Mouse (Mus musculus) spleen, postnatal 10 days (tissue): ENCODE measurements around the gene Atg4c.

Source experiments
- DNase-seq, 2 experiments: peaks; one replicate each; pipeline ENCODE4 v3.0.0; 2021 to 2022; ENCODE audit warnings: low spot score in 2 of 2

Atg4c gene

GRCm38 (mm10) chr4:99263663-99264062 lies 69.9 kb downstream of the Atg4c start:
- no peak for DNase-seq

DNA sequence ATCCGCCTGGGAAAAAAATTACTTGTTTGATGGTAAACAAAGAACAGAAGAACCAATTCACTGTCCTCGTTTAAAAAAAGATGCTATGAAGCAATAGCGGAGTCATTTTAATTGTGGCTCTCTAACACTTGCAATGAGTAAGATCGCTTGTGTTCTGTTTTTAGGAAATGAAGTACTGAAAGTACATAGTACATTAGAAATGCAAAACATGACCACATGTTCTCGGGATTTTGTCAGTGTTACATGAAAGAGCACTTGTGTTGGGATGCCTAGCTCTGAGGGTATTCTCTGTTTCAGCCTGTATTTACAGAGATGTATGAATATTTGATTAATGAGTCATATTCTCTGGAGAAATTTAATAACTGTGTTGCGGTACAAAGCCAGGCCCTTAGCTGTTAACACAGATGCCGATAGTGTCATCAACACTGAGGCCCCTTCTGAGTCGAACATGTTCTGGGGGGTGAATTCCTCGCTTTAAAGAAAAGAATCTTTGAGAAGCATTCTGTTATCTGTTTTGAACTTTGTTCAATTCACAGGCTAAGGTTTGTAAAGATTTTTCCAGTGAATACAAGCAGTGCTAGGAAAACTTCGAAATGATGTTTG lies 73.2 kb downstream of the Atg4c start:
- DNase-seq = no peak

DNA sequence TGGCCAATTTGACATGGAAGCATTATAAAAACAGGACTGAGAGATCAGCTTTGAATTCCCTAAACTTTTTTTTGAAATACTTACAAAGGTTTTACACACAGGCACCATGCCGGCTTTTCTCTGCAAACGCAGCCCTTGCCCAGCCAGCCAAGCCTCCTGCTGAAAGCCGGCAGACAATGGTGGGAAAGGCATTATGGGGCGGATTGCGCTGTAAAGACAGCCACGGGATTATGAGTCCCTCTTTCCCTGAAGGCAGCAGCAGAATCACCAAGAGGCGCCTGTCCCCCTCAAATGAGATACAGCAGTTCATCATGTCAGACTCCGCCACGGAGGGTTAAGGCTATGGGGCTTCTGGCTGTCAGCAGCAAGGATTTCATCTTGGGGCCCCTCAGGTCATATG lies 79.1 kb downstream of the Atg4c start:
- no peak for DNase-seq

GRCm38 (mm10) chr4:99273466-99273865 lies 79.7 kb downstream of the Atg4c start:
- DNase-seq = no peak

- DNase-seq = no peak
Measured at GRCm38 (mm10) chr4:99273979-99274378, 80.2 kb downstream of the Atg4c start.

- DNase-seq = no peak
Measured at GRCm38 (mm10) chr4:99278876-99279275, 85.1 kb downstream of the Atg4c start.

- DNase-seq = no peak
Measured at GRCm38 (mm10) chr4:99281711-99282110, 88.0 kb downstream of the Atg4c start.

DNA sequence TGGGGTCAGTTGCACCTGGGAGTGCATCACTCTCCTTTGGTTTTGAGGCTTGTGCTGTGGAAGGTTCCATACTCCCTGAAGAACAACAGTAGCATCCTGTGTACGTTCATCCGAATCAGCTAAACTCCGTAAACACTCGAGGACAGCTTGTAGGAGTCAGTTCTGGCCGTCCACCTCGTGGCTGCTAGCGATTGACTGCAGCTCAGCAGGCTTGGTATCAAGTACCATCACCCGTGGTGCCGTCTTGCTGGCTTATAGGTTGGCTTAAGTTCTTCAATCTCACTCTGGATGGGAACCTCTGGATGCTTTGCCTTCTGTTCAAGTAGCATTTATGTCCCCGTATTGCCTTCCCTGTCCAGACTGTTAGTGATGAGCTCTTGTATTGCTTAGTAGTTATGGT lies 95.6 kb downstream of the Atg4c start:
- no peak for DNase-seq

DNA sequence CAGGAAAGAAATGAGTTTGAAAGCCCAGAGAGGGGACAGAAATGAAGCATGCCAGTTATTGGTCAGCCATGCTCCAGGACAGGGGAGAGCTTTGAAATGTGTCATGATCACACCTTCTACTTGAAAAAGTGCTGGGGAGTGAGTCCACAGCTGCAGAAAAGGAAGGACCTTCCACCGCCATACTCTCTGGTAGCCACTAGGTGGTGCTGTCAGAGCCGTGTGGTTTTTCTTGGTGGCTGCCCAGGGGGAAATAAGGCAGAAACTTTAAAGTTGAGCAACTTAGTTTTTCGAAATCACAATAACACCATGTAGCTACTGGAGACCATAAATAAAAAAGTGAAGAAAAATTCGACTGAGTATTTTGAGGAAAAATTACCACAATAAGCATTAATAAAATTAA lies 104.9 kb downstream of the Atg4c start:
- DNase-seq = peak; percentile 5 to 46

DNA sequence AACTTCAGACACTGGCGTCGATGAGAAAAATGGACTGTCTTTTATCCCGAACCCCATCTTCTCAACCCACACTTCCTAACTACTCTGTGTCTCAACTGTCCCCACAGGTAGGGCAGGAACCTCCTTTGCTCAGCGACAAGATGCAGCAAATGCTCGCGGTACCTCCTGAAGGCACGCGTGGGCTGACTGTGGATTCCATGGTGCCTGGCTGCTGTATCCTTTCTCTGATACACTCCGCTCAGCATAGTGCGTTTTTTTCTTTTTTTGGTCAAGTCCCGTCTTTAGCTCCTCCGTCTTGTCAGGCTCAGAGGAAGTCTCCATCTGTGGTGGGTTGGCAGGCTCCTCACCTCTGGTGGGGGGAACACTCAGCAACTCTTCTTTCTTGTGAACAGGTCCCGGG lies 111.1 kb downstream of the Atg4c start:
- no peak for DNase-seq
